Mouse (Mus musculus): ENCODE data around the gene Itgb6. TPM values are rescaled to one million over a fixed set of nuclear protein-coding genes. Genes with fewer than 3 reads are reported as not detected.

Itgb6 gene
- polyA plus RNA-seq, 1 experiment from 2014 or later: 2.5 TPM

DNA sequence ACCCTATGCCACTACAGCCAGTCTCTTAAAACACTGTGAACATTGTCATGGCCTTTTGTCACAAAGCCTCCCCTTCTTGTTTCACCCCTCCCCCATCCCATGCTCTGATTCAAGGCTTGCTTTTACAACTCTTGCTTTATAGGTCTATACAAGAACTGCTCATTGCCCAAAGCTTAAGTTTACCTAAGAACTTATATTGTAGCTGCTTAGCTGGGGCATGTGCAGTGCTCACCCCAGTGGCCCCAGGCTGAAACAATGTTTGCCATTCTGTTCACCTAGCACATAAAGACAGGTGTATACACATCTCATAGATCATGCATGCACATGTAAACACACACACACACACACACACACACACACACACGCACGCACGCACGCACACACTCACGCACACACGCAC is 25.9 kb downstream of the Itgb6 start:
- WGBS: 94% methylated on average over 6 of the region's 6 CpGs
- Histone ChIP-seq H3K4me1 (peaks cover 13% of the 10 kb centered on the region), H3K27ac (no peak overlapping the region), H3K36me3 (no peaks in the 10 kb centered on the region), H3K27me3 (no peaks in the 10 kb centered on the region), H3K9ac (no peak overlapping the region), H3K4me3 (no peak overlapping the region), H3K9me3 (no peaks in the 10 kb centered on the region), H3K4me2 (replicated peaks) (no peak overlapping the region)
- ATAC-seq (ENCODE audit: insufficient number of reproducible peaks, insufficient read depth, low FRiP score, low TSS enrichment): no peak

DNA sequence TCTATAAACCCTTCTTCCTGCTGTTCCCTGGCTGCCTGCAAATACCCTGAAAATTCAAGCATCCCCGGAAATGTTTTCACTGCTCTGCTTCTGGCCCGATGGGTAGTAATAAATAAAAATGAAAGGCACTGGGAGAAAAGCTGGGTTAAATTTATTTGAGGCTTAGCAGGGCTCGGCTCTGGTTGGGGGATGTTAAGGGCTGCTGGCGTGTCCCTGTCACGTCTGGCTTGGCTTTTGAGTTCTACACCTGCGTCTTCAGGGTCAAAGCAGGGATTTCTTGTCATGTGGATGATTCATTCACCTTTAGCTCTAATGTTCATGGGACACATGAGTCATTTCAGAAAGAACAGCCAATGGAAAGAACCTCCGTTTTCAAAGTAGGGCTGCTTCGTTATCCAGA is 26.7 kb downstream of the Itgb6 start:
- H3K4me3 ChIP-seq: no peak overlapping the region
- no peak overlapping the region for H3K4me2 ChIP-seq (replicated peaks)
- 71% methylated on average over 8 of the region's 8 CpGs for WGBS
- H3K9me3 ChIP-seq: no peaks in the 10 kb centered on the region
- no peak overlapping the region for H3K27ac ChIP-seq
- no peaks in the 10 kb centered on the region for H3K36me3 ChIP-seq
- no peak overlapping the region for H3K9ac ChIP-seq
- peaks cover 13% of the 10 kb centered on the region for H3K4me1 ChIP-seq
- ATAC-seq (ENCODE audit: insufficient number of reproducible peaks, insufficient read depth, low FRiP score, low TSS enrichment): no peak
- H3K27me3 ChIP-seq: no peaks in the 10 kb centered on the region

DNA sequence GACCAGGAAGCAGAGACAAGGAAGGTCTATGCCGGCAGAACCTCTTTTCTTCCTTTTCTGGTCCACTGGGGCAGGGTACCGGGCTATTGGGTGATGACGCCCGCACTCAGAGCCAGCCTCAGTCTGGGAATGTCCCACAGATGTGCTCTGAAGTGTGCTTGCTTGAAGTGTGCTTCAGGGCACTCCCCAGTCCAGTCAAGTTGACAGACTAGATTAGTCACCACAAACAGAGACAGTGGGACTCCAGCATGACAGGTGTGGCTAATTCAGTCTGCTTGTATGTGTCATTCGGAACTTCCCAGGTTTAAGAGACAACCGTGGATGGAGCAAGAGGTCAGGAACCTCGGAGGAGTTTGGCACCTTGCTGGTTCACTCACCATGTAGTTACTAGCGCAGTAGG is 27.9 kb downstream of the Itgb6 start:
- 84% methylated on average over 8 of the region's 8 CpGs for WGBS
- Histone ChIP-seq H3K9me3 (no peaks in the 10 kb centered on the region), H3K9ac (no peak overlapping the region), H3K36me3 (no peaks in the 10 kb centered on the region), H3K27ac (no peak overlapping the region), H3K4me2 (replicated peaks) (no peak overlapping the region), H3K27me3 (no peaks in the 10 kb centered on the region), H3K4me1 (peaks cover 13% of the 10 kb centered on the region), H3K4me3 (no peak overlapping the region)
- no peak for ATAC-seq (ENCODE audit: insufficient number of reproducible peaks, insufficient read depth, low FRiP score, low TSS enrichment)

DNA sequence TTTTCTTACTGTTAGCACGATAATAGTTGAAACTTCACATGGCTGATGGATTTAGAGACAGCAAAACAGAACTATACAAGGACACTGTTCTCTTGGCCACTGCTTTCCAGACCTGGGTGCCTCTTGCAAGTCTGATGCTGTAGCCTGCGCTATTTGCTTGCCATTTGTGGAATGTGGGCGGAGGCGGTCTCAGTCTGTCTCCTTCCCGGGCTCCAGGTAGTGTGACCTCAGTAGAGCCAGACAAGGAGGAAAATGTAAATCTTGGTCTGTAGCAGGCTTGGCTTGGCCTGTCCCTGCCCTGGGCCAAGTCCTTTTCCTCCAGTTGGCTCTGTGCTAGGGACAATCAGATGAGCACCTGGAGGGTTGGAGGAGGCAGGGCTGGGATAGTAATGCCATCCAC is 30.2 kb downstream of the Itgb6 start:
- H3K4me3 ChIP-seq: no peak overlapping the region
- H3K36me3 ChIP-seq: no peaks in the 10 kb centered on the region
- no peaks in the 10 kb centered on the region for H3K27me3 ChIP-seq
- WGBS: 70% methylated on average over 5 of the region's 5 CpGs
- no peak overlapping the region for H3K27ac ChIP-seq
- no peaks in the 10 kb centered on the region for H3K9me3 ChIP-seq
- H3K4me2 ChIP-seq (replicated peaks): no peak overlapping the region
- H3K4me1 ChIP-seq: peaks cover 7% of the 10 kb centered on the region; the same call in 1 of the 2 replicates
- no peak for ATAC-seq (ENCODE audit: insufficient number of reproducible peaks, insufficient read depth, low FRiP score, low TSS enrichment)
- no peak overlapping the region for H3K9ac ChIP-seq

DNA sequence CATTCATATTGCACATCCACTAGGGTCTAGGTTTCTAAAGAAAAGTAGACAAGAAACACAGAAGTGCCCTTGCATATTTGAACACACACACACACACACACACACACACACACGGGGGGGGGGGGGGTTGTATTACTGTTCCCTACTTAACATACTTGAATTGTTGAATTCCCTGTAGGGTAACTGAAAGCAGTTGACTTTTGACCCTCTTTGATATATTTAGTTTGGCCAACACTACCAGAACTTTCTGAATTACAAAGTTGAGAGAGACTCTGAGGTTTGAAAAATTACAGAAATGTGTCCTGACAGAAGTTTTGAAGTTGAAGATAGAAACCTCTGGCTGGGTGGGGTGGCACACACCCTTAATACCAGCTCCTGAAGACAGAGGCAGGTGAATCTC is 32.2 kb downstream of the Itgb6 start:
- Histone ChIP-seq H3K4me3 (no peak overlapping the region), H3K27me3 (no peaks in the 10 kb centered on the region), H3K4me2 (replicated peaks) (no peak overlapping the region), H3K9ac (no peak overlapping the region), H3K9me3 (no peaks in the 10 kb centered on the region), H3K4me1 (peaks cover 7% of the 10 kb centered on the region; the same call in 1 of the 2 replicates), H3K27ac (no peak overlapping the region), H3K36me3 (no peaks in the 10 kb centered on the region)
- ATAC-seq (ENCODE audit: insufficient number of reproducible peaks, insufficient read depth, low FRiP score, low TSS enrichment): no peak
- WGBS: 39% methylated on average over 1 of the region's 1 CpGs

DNA sequence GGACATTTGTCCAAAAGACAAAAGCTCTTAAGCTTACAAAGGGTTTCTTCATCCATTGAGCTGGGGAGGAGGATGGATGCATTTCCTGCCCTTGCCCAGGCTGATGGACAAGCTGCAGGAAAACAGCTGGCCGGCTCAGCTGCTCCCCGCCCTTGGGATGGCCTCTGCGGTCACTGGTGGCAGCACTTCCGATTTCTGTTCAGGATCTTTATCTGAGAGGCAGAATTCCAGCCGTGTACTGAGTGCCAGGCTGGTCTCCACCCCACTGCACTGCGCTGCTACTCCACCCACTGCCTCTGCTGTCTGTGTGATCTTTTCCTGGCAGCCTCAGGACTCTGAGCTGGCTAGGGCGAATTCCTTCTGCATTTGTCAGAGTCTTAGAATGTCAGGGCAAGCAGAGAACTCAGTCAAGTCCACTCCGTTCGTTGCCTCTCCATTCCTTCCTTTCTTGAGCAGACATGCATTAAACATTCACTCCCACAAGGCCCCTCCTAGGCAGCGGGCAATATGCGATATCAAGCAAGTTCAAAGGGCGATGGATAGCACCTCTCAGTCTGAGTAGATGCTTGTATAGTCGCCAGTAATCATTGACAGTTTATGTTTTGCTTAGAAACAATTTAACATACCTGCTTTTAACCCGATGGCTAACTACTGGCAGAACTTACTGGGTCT is 33.4 kb downstream of the Itgb6 start:
- Histone ChIP-seq H3K4me2 (replicated peaks) (no peak overlapping the region), H3K9ac (no peak overlapping the region), H3K4me1 (peaks cover 7% of the 10 kb centered on the region; the same call in 1 of the 2 replicates), H3K27ac (no peak overlapping the region), H3K36me3 (no peaks in the 10 kb centered on the region), H3K9me3 (no peaks in the 10 kb centered on the region), H3K27me3 (no peaks in the 10 kb centered on the region), H3K4me3 (no peak overlapping the region)
- peak; percentile 77 for ATAC-seq (ENCODE audit: insufficient number of reproducible peaks, insufficient read depth, low FRiP score, low TSS enrichment)
- WGBS: 37% methylated on average over 14 of the region's 14 CpGs

DNA sequence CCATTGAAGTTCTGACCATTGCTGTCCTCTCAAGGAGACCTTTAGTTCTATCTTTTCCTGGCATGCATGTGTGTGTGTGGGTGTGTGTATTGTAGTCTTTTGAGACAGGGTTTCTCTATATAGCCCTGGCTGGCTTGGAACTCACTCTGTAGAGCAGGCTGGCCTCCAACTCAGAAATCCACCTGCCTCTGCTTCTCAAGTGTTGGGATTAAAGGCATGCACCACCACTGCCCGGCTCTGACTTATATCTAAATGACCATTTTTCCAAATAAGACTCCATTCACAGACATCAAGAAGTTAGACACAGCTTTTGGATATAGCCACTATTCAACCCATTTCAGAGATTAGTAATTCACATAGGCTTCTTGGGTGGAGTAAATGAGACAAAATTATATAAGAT is 34.3 kb downstream of the Itgb6 start:
- H3K27ac ChIP-seq: no peak overlapping the region
- H3K9ac ChIP-seq: no peak overlapping the region
- no peaks in the 10 kb centered on the region for H3K36me3 ChIP-seq
- no peak for ATAC-seq (ENCODE audit: insufficient number of reproducible peaks, insufficient read depth, low FRiP score, low TSS enrichment)
- no peaks in the 10 kb centered on the region for H3K9me3 ChIP-seq
- 84% methylated on average over 1 of the region's 1 CpGs for WGBS
- H3K4me1 ChIP-seq: peaks cover 7% of the 10 kb centered on the region; the same call in 1 of the 2 replicates
- no peaks in the 10 kb centered on the region for H3K27me3 ChIP-seq
- H3K4me2 ChIP-seq (replicated peaks): no peak overlapping the region
- no peak overlapping the region for H3K4me3 ChIP-seq

DNA sequence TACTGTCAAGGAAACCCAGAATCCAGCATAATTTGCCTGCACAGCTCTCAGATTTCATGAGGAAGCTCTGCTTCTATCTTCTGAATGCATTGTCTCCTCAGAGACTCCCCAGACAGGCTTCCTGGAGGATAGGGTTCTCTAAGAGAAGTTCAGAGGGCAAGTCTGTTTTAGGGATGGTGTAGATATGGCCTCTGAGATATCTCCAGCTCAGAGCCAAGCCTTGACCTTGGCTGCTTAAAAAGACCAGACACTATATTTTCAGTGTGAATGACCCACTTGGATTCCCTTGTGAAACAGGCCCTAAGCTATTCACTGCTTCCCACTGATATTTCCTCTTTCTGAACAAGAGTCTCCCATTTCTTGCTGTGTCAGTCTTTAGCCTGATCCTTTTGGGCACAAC is 36.5 kb downstream of the Itgb6 start:
- Histone ChIP-seq H3K27me3 (no peaks in the 10 kb centered on the region), H3K9me3 (no peaks in the 10 kb centered on the region), H3K4me1 (peaks cover 7% of the 10 kb centered on the region; the same call in 1 of the 2 replicates), H3K9ac (no peak overlapping the region), H3K4me3 (no peak overlapping the region), H3K27ac (no peak overlapping the region), H3K36me3 (no peaks in the 10 kb centered on the region), H3K4me2 (replicated peaks) (no peak overlapping the region)
- no peak for ATAC-seq (ENCODE audit: insufficient number of reproducible peaks, insufficient read depth, low FRiP score, low TSS enrichment)

DNA sequence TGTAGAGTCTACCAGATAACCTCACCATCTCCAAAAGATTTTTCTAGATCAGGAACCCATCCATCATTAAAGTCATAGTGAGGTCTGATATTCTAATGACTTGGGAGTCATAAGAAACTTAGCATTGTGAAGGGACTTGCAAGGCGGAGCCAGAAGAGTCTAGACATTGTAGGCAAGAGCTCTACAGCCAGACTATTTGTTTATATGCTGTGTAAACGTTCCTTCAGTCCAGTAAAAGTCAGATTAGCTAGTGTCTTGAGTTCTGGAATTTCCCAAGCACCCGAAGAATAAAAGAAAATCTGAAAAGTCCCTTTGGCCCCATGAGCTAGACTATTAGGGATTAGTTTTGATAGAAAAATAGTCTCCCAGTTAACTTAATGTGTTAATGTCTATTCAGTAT is 38.3 kb downstream of the Itgb6 start:
- no peak overlapping the region for H3K4me3 ChIP-seq
- 77% methylated on average over 3 of the region's 3 CpGs for WGBS

DNA sequence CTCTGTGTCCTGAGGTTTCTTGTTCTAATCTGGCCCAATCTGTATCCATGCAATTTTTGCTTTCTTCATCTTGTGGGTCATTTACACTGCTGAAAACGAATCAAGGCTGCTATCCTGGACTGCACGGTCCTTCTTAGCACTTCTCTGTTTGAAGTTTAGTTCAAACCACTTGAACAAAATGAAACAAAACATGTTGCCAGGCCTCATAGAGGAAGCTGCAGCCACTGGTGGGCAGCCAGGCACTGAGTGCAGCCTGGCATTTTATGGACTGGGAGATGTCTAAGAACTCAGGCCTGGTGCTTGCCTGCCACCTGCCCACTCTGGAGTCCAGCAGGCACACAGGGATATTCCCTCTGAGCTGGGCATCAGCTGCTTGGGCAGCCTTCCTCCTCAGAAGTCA is 39.9 kb downstream of the Itgb6 start:
- 77% methylated on average over 2 of the region's 2 CpGs for WGBS
- H3K36me3 ChIP-seq: no peaks in the 10 kb centered on the region
- ATAC-seq (ENCODE audit: insufficient number of reproducible peaks, insufficient read depth, low FRiP score, low TSS enrichment): no peak

More for the DNA sequence above, 38.3 kb downstream of the Itgb6 start:
- H3K36me3 ChIP-seq: no peaks in the 10 kb centered on the region
- no peak overlapping the region for H3K9ac ChIP-seq
- no peaks in the 10 kb centered on the region for H3K27me3 ChIP-seq
- H3K27ac ChIP-seq: no peak overlapping the region
- no peaks in the 10 kb centered on the region for H3K9me3 ChIP-seq
- no peak overlapping the region for H3K4me2 ChIP-seq (replicated peaks)
- ATAC-seq (ENCODE audit: insufficient number of reproducible peaks, insufficient read depth, low FRiP score, low TSS enrichment): no peak
- H3K4me1 ChIP-seq: peaks cover 5% of the 10 kb centered on the region; the same call in 1 of the 2 replicates

DNA sequence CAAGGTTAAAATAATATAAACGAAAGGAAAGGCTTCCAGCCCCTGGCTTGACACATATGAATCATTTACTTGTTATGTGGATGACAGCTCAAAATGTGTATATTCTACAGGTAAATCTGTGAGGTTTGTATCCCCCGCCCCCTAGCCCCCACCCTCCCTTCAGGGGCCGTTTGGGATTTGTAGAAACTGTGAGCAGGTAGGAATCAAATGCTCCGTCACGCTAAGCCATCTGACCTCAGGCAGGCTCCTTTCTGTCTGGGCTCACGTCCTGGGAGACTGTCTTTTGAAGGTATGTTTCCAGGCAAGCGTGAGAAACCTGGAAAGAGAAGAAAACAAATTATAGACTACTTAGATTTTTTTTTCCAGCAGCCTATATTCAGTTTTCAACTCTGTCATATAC is 48.0 kb downstream of the Itgb6 start:
- Histone ChIP-seq H3K36me3 (no peaks in the 10 kb centered on the region), H3K4me2 (replicated peaks) (no peak overlapping the region), H3K27ac (no peak overlapping the region), H3K9me3 (no peaks in the 10 kb centered on the region), H3K4me1 (peaks cover 5% of the 10 kb centered on the region; the same call in 1 of the 2 replicates), H3K27me3 (no peaks in the 10 kb centered on the region), H3K4me3 (no peak overlapping the region), H3K9ac (no peak overlapping the region)
- 45% methylated on average over 7 of the region's 7 CpGs for WGBS
- no peak for ATAC-seq (ENCODE audit: insufficient number of reproducible peaks, insufficient read depth, low FRiP score, low TSS enrichment)

More for the DNA sequence above, 39.9 kb downstream of the Itgb6 start:
- no peak overlapping the region for H3K4me2 ChIP-seq (replicated peaks)
- H3K9me3 ChIP-seq: no peaks in the 10 kb centered on the region
- no peak overlapping the region for H3K4me3 ChIP-seq
- no peaks in the 10 kb centered on the region for H3K27me3 ChIP-seq
- no peak overlapping the region for H3K9ac ChIP-seq
- no peak overlapping the region for H3K27ac ChIP-seq
- H3K4me1 ChIP-seq: no peaks in the 10 kb centered on the region

DNA sequence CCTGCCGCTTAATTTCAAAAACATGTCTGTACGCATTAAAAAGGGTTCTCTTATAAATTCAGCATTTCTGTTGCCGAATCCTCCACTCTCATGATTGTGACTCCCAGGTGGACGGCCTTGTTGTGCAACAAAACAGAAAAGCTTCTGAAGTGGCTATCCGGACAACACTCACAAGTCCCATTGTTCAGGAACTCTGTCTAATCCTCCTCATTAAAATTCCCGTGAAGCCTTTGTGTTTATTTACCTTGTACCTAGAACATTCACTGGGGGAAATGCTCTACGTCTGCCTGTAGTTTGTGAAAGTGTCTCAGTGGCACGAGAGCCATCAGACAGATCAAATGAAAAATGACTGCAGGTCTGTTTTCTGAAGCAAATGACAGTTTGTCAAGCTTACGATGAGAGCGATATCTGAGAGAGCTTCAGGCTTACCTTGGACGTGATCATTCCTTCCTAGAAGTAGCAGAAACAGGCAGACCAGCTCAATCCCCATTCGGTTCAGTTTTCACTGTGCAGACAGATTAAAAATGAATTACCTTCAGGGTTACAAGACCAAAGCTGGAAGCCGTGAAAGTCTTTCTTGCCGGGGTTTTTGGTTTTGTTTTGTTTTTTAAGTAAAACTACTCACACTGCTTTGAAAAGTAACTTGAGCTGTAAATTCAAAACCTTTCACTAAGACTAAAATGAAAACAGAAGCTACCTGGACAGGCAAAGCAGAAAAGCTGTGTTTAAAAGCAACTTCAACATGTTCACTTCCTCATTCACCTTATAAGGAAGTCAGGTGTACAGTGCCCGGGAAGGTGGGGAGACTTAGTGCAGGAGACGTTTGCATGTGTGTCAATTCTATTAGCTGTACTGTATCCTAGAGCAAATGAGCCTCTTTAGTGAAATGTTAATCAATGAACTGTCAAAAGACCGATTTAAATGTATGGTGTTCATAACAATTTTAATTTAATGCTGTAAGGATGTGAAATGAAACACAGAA is 49.2 kb downstream of the Itgb6 start:
- no peak for ATAC-seq (ENCODE audit: insufficient number of reproducible peaks, insufficient read depth, low FRiP score, low TSS enrichment)
- no peak overlapping the region for H3K4me3 ChIP-seq
- H3K36me3 ChIP-seq: no peaks in the 10 kb centered on the region
- H3K4me1 ChIP-seq: peaks cover 5% of the 10 kb centered on the region; the same call in 1 of the 2 replicates
- no peak overlapping the region for H3K9ac ChIP-seq
- 40% methylated on average over 17 of the region's 17 CpGs for WGBS
- H3K27me3 ChIP-seq: no peaks in the 10 kb centered on the region
- H3K4me2 ChIP-seq (replicated peaks): peak overlapping the region; percentile 23
- H3K9me3 ChIP-seq: no peaks in the 10 kb centered on the region
- H3K27ac ChIP-seq: no peak overlapping the region

Data from embryonic facial prominence, embryonic 12.5 days (tissue).